Mouse (Mus musculus): ENCODE data around the gene Exosc6.
A peak's percentile ranks its signal among the peaks of the same experiment; 100 is the strongest.
"Not testable (repeated sequence)": the region's sequence is repeated elsewhere in the genome, so short reads cannot be mapped to it uniquely, and the experiment has no call there.

Gene Exosc6

DNA sequence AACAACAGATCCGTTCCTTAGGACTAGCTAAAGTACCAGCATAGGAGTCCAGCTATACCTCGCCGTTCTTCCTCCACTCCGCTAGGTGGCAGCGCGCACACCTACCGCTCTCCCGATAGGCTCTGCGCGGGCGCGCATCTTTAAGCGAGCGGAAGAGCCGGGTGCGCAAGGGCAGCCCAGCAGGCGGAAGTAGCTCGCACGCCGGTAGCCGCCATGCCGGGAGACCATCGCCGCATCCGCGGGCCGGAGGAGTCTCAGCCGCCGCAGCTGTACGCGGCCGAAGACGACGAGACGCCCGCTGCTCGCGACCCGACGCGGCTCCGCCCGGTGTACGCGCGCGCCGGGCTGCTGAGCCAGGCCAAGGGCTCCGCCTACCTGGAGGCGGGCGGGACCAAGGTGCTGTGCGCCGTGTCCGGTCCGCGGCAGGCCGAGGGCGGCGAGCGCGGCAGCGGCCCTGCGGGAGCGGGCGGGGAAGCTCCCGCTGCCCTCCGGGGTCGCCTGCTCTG, at the start of gene Exosc6:
Exosc6 (plus strand) TSS at position 182 of the 506 bp plus-strand sequence.
- DNase-seq (ENCODE audit: low read depth, low spot score) = peak; percentile 98

DNA sequence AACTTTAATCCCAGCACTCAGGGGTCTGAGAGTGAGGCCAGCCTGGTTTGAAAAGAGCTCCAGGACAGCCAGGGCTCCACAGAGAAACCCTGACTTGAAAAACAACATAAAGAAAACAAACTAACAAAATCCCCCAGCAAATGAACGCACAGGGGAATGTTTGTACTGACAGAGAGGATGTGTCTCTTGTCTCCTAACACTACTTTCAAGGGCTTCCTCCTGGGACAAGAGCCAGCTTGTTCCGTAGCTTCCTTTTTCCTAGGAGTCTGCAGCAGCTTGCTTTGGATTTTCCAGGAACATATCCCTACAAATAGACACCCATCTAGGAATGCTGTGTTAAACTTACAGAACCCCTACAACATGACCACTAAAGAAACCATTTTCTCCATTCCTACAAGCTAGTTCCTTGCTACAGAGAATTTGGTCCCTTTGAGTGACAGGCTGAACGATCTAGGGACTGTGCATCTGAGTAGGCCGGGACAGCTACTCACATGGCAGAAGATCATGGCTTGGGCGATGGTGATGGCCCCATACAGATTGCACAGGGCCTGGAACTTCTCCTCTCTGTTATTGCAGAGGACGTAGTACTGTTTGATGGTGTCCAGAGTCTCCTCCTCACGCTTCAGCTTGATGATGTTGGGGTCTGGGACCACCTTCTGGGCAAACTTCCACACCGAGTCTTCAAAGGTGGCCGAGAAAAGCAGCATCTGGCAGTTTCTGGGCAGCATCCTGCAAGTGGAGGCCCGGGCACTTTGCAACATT, 45.7 kb upstream of the Exosc6 start:
- not testable (repeated sequence) for DNase-seq (ENCODE audit: low read depth, low spot score)

DNA sequence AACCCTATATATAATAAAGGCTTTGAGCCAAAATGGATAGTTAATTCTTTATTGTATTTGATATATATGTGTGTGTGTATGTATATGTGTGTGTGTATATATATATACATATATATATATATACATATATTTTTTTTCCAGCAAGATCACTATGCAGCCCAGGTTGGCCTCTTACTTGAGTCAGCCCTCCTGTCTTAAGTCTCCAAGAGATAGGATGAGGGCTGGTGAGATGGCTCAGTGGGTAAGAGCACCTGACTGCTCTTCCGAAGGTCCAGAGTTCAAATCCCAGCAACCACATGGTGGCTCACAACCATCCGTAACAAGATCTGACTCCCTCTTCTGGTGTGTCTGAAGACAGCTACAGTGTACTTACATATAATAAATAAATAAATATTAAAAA, 29.5 kb upstream of the Exosc6 start:
- DNase-seq (ENCODE audit: low read depth, low spot score) = not testable (repeated sequence)

DNA sequence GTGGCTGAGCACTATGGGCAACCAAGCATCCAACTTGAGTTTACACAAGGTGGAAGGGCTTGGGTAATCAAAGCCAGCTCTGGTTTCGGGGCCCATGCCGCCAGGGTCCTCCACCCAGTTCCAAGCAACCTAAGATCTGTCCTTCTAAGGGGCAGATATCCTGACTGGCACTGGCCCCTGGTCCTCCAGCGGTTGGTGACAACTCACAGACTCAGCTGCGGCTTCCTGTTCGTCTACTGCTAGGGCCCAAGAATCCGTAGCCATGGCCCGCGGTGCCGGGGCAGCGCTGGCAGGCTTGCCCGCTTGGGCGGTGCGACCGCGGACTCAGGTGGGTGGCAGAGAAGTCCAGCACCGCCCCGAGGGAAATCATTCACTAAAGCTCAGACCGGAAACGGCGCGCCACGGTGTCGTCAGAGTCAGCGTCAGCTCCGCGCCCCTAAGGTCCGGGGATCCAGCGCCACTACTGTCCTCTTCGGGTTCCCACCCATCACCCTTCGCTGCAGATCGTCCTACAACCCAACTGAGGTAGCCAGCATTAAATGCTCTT, 28.7 kb upstream of the Exosc6 start:
- DNase-seq (ENCODE audit: low read depth, low spot score) = peak; percentile 76

DNA sequence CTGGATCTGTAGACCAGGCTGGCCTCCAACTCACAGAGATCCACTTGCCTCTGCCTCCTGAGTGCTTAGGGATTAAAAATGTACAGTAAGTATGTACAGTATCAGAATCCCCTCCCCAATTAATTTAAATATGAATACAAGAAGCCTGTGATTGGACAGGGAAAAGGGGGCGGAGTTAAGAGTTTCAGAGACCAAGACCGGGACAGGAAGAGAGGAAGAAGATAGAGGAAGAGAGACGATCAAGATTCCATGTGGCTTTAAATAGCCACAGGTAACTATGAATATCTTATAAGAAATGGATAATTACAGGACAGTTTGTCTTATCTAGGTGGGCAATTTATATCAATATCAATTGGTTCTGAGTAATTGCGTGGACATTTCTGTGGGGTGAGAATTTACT, 26.6 kb upstream of the Exosc6 start:
- peak; percentile 89 for DNase-seq (ENCODE audit: low read depth, low spot score)

DNA sequence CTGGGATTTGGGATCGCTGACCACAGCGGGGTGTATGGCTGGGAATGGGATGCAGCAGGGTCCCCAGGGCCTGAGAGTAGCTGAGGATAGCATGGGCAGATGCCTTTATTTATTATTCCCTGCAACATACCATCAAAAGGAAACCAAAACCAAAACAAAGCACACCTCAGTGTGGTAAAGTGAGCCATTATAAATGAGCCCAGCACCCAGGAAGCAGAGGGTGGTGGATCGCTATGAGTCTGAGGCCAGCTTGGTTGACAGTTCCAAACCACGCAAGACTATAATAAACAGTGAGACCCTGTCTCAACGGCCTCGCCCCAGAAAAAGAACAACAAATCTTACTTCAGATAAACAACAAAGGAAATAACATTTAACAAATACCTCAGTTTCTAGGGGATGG, 26.1 kb upstream of the Exosc6 start:
- DNase-seq (ENCODE audit: low read depth, low spot score) = no peak

DNA sequence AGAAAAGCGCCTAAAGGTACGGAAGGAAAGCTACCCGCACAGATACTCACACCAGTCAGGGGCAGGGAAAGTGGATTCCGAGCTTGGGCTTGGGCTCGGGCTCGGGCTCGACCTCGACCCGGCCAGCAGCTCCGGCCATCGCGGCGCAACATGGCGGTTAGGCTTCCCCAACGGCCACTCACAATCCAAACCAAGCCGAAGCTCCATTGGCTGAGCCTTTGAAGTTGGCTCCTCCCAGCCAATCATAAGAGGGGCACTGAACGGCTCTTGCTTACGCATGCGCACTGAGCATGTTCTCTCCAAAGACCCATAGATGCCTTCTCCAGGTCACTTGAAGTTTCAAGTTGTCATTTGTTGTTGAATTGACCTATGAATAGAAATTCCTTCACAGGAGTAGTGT, 24.6 kb upstream of the Exosc6 start, which contains the start of gene Ddx19b:
Ddx19b (minus strand) TSS at position 180 of the 400 bp plus-strand sequence.
- DNase-seq (ENCODE audit: low read depth, low spot score) = peak; percentile 83

DNA sequence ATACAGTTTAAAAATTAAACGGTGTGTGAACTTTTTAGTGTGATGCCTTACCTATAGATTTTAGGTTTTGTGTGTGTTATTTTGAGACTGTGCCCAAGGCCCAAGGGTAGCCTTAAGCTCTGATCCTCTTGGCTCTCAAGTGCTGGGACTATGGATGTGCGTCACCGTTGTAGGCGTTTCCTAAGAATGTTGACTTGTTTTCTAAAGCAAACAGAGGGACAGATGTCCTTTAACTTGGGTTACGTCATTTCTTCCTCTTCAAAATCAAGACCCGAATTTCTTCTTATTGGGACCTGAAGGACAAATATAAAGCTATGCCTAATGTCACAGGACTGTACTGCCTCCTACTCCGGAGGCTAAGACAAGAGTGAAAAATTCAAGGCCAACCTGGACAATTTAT, 23.2 kb upstream of the Exosc6 start, which contains the start of gene Aars:
Aars (plus strand) TSS at position 229 of the 400 bp plus-strand sequence.
- peak; percentile 51 for DNase-seq (ENCODE audit: low read depth, low spot score)

DNA sequence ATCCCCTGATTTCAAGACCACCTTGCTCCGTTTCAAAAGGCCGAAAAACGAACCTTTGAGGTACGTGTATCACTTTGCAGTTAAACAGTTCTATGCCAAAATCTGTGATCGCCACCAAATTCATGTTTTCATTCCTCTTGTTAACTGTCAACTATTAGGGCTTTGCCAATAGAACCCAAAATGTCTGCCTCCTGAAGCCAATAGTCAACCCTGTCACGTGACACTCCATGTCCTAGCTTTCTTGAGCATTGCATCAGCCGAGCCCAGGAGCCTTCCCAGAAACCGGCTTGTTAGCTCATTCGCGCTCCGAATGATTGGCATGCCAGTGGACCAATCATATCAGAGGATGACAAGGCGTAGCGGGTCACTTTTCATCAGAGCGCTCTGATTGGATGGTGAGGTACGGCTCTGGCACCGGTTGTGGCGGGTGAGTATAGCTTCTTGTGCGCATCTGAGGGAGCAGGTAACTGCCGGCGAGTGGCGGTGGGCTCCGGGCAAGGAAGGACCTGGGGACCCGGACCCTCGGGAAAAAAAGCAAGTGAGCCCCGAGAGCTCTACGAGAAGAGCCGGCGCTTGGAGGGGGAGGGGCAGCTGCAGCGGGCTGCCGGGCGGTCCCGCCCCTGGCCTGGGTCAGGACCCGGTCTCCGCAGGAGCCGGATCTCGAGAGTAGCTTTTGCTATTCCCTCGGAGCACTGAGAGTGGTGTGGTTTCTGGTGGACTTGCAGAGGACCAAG, 22.5 kb upstream of the Exosc6 start:
- peak; percentile 100 for DNase-seq (ENCODE audit: low read depth, low spot score)

DNA sequence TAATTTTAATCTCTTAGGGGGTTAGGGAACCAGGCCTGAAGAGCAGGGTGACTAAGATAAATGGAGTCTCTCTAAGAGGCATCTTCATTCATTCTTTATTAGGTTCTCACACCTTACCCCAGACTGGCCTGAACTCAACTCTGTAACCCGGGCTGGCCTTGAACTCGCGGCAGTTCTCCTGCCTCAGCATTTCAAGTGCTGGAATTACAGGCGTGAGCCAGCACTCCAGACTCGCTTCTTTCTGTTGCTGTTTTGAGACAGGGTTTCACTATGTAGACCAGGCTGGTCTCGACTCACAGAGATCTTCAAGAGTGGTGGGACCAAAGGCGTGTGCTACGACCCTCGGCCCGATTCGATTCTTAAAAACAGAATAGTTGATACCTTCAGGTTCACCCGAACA, 21.9 kb upstream of the Exosc6 start:
- DNase-seq (ENCODE audit: low read depth, low spot score) = peak; percentile 57

DNA sequence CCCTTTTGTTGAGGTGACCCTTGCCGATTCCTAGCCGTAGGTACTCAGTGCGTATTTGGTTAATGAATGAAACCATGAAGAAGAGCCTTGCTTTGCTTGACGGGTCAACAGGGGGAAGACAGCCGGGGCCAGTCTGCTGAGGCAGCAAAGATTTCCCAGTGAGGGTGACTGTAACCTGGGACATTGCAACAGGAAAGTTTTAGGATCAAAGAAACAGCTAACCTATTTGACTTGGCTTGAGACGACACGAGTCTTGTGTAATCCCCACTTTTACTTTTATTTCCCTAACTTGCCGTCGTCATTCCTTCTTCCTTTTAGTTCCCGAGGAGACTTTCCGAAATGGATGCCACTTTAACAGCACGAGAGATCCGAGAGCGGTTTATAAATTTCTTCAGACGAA, 19.5 kb upstream of the Exosc6 start:
- DNase-seq (ENCODE audit: low read depth, low spot score) = no peak

DNA sequence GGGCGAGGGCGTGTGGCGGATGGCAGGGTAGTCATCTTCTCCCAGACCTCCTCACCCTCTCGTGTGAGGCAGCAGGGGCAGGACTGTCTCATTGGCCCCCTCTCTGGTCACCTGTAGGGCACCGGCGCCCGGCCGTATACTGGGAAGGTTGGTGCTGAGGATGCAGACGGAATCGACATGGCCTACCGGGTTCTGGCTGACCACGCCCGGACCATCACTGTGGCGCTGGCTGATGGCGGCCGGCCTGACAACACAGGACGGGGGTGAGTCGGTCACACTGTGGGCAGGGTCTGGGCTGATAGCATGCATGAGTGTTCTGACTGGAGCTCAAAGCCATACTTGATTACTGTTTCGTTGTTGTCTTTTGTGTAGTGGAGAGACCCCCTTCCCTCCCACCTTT, 13.6 kb upstream of the Exosc6 start:
- no peak for DNase-seq (ENCODE audit: low read depth, low spot score)

DNA sequence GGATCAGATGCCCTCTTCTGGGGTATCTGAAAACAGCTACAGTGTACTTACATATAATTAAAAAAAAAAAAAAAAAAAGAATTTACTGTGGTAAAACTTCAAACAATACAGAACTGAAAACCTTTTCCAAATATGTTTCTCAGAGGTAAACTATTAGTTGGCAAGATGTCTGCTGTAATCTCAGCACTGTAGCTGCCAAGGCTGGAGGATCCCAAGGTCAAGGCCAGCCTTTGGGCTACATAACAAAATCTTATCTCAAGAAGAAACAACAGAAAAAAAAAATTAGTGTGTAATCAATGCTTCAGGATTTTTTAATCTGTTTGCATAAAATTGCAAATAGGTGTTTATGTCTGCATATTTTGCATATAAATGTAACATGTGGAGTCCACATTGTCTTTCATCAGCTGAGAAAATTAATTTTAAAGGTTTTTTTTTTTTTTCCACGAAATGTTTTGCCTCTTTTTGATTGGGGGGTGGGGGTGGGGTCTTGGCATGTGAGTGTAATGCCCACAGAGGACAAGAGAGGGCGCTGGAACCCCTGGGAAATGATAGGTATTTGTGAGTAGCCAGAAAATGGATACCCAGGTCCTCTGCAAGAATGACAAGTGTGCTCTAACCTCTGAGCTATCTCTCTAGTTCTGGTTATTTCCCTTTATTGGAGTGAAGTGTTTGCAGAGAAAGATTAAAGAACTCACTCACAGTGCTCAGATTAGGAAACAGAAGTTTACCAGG, 12.0 kb upstream of the Exosc6 start:
- DNase-seq (ENCODE audit: low read depth, low spot score) = peak; percentile 66

DNA sequence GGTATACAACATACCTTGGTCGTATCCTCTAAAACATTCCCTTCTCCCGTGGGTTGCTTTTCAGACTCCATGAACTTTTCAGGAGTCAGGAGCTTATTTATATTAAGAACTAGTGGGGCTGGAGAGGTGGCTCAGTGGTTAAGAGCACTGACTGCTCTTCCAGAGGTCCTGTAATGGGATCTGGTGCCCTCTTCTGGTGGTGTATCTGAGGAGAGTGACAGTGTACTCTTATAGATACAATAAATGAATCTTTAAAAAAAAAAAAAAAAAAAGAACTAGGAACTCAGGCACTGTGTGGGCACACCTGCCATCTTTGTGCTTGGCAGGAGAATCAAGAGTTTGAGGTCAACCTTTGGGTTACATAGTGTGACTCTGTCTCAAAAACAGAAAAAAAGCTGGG, 7.4 kb upstream of the Exosc6 start:
- no peak for DNase-seq (ENCODE audit: low read depth, low spot score)

DNA sequence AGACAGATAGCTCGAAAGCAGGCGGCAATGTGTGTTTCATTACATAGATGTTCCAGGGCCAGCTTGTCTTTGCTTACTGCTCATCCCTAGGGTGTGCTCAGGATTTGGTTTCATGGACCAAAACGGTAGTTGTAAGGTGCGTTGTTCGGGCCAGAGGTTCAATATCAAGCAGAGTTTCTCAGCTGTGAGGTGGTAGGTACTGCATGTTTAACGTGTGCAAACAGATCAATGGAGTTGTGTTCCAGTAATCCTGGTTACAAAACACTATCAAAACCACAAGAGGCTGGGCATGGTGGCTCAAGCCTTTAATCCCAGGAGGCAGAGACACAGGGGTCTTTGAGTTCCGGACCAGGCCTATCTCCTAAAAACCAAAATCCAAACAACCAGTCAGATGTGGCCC, 7.0 kb upstream of the Exosc6 start:
- no peak for DNase-seq (ENCODE audit: low read depth, low spot score)

DNA sequence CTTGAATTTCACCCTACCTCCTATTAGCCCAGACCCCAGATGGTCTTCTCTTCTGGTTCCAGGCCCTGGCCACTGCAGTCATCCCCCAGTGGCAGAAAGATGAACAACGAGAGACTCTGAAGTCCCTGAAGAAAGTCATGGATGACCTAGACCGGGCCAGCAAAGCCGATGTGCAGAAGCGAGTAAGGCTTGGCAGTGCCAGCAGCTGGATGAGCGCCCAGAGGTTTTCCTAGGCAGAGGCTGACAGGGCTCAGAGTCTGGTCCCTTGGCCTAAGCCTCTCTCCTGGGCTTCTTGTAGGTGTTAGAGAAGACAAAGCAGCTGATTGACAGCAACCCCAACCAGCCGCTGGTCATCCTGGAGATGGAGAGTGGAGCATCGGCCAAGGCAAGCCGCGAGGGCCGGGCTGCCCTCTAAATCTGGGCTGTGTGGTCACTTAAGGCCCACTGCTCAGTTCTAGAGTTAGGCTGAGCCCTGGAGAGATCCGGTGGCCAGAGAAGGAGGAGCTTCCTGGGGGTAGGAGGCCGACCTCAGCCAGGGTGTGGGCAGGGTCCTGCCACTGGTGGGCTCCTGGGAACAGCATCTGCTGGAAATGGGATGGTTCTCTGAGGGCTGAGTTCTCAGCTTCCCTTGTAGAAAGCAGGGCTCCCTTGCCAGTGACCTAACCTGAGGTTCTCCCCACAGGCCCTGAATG, 2.2 kb upstream of the Exosc6 start:
- DNase-seq (ENCODE audit: low read depth, low spot score) = no peak

DNA sequence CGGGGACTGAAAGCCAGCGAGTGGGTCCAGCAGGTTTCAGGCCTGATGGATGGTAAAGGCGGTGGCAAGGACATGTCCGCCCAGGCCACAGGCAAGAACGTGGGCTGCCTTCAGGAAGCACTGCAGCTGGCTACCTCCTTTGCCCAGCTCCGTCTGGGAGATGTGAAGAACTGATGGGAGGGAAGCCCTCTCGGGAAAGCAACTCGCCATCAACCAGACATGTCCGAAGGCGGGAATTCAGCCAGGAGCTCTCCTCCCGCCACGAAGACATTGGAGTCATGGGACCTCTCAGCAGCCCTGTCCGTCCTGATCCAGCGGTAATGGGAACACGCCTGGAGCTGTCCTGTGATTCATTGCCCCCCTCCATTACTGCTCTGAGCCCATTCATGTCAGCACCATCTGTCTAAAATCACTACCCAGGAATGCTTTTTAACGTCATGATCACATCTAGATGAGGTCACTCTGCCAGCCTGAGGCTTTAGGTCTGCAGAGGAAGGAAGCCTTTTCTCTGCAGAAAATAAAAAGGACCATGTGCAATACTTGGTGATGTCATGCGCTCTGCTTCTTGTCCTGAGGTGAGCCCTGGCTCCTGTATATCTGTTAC, 1.0 kb upstream of the Exosc6 start:
- DNase-seq (ENCODE audit: low read depth, low spot score) = no peak

DNA sequence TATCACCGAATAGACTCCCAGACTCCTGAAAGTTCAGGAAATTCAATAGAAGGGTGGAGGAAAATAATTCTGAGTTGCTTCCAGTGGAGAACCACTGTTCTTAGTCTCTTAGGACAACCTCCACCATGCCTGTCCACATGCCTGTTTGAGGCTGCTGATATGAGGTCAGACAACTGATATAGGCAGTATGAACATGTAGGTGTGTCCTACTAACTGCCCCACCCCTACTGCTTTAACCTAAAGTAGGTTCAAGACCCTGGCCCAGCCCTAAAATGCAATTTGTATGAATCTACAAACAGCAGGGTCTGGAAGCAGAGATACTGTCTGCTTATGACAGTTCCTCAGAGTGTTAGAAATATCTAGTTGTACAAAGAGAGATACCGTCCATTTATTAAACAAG, 478 bp upstream of the Exosc6 start:
- no peak for DNase-seq (ENCODE audit: low read depth, low spot score)

DNA sequence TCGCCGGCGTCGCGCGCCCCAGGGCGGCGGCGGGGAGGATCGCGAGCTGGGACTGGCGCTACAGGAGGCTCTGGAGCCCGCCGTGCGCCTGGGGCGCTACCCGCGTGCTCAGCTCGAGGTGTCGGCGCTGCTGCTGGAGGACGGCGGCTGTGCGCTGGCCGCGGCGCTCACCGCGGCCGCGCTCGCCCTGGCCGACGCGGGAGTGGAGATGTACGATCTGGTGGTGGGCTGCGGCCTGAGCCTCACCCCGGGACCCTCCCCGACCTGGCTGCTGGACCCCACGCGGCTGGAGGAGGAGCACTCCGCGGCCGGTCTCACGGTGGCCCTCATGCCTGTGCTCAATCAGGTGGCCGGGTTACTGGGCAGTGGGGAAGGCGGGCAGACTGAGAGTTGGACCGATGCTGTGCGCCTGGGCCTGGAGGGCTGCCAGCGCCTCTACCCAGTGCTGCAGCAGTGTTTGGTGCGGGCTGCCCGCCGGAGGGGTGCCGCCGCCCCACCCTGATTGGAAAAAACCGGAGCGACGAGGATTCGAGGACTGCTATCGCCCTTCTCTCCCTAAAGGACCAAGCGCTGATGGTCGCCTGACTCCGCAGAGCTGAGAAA, 653 bp downstream of the Exosc6 start:
- DNase-seq (ENCODE audit: low read depth, low spot score) = peak; percentile 71

DNA sequence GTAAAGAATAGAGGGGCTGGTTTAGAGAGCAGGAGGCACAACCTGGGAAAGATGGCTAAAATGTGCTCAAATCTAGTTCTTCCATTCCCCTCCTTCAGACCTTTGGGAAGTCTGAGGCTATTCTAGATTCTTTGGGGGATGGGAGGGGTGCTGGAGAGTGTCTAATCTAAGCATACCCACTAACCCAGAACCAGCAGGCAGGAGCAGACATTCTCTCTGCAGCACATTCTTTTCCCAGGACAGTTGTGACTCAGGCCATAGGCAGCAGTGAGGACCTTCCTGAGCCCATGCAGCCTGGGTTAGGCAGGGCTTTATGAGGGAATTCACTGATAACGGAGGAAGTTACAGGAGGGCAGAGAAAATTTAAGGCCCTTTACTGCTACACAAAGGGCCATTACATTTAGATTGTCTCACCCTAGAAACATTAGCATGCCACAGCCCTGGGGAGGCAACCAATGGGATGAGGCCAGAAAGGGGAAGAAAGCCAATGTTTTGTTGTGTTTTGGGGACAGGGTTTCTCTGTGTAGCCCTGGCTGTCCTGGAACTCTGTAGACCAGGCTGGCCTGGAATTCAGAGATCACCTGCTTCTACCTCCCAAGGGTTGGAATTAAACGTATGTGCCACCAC, 2.9 kb downstream of the Exosc6 start:
- DNase-seq (ENCODE audit: low read depth, low spot score) = peak; percentile 49
